In the genomic region with DNA sequence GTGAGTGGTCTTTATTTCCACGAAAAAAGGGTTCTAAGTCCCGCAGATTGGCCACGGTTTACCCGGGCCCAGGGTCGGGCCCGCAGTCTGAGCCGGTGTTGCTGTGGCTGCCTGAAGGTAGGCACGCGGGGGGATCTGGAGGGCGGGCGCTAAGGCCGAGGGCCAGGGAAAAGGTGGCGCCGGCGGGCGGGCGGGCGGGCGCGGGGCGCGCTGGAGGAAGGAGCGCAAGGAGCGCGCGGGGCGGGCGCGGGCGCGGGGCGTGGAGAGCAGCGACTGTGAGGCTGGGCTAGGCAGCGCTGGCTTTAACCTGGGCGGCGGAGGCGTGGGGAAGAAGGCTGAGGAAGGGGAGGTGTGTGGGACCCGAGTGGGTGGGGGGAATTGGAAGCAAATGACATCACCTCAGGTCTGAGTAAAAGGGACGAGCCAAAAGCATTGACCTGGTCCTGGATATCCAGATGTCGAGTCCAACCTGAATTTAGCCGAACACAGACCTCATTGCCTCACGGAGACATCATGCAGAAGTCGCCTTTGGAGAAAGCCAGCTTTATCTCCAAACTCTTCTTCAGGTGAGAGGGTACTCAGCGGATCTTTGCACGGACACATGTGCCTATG, we compare ENCODE assay signal across 8 mouse cellular contexts. TPM values are rescaled to one million over a fixed set of nuclear protein-coding genes. Genes with fewer than 3 reads are reported as not detected.
DNase-seq lines count a peak whose midpoint lies in the region; ATAC-seq and TF ChIP-seq lines count a peak whose summit lies in the region.

A gene (plus strand): TSS at position 377 of the 612 bp plus-strand sequence.

- no peaks in the 10 kb centered on the region for H3K79me2 ChIP-seq in liver, adult 2 months (ENCODE audit: control insufficient read depth, insufficient read depth, low read length)

- ATAC-seq in hindbrain, embryonic 13.5 days (ENCODE audit: low FRiP score): peak; percentile 93

- H3K4me1 ChIP-seq in kidney, adult 2 months (ENCODE audit: control insufficient read depth, insufficient read depth, low read length): no peaks in the 10 kb centered on the region
- H3K4me1 ChIP-seq in hindbrain, embryonic 13.5 days (replicated peaks): 0 out of 2 replicates have a peak, but pooled peaks cover 3% of the 10 kb centered on the region
- H3K4me1 ChIP-seq in liver, adult 2 months (ENCODE audit: control insufficient read depth, insufficient read depth, low read length): no peaks in the 10 kb centered on the region

- intact Hi-C loops in gastrocnemius, postnatal 14 days (cut with DNase I; ENCODE audit: low total_unique reads): no loop called here

- WGBS in kidney, adult 2 months: 1% methylated on average over 32 of the region's 45 CpGs
- WGBS in hindbrain, embryonic 13.5 days: under 1% methylated on average over 40 of the region's 45 CpGs
- WGBS in liver, adult 2 months: 4% methylated on average over 36 of the region's 45 CpGs

- H3K4me2 ChIP-seq in hindbrain, embryonic 13.5 days: peak within 1 kb of the TSS; percentile 83

- TF ChIP-seq POLR2A in kidney, adult 2 months (IDR thresholded peaks at IDR 0.05; ENCODE audit: low read depth, low read length): no peak
- no peak for TF ChIP-seq POLR2A in liver, adult 2 months (IDR thresholded peaks at IDR 0.05; ENCODE audit: extremely low read depth, insufficient read depth, low read length)

- peak within 1 kb of the TSS; percentile 60 for H3K4me3 ChIP-seq in kidney, adult 2 months (ENCODE audit: insufficient read depth, low read depth, low read length)
- peak within 1 kb of the TSS; percentile 53 for H3K4me3 ChIP-seq in hindbrain, embryonic 13.5 days
- peak within 1 kb of the TSS; percentile 30; the same call in 1 of the 2 replicates for H3K4me3 ChIP-seq in liver, adult 2 months (ENCODE audit: insufficient read depth, low read depth, low read length)

- H3K9me3 ChIP-seq in hindbrain, embryonic 13.5 days: no peaks in the 10 kb centered on the region

- no peak for TF ChIP-seq CTCF in kidney, adult 2 months (conservative IDR thresholded peaks at IDR 0.05; ENCODE audit: insufficient read depth, insufficient read length, low read depth, low read length)
- no peak for TF ChIP-seq CTCF in liver, adult 2 months (IDR thresholded peaks at IDR 0.05; ENCODE audit: low read depth, low read length)

- no peak within 1 kb of the TSS for H3K27ac ChIP-seq in kidney, adult 2 months (ENCODE audit: insufficient read depth, low read depth, low read length)
- H3K27ac ChIP-seq in hindbrain, embryonic 13.5 days: no peak within 1 kb of the TSS
- H3K27ac ChIP-seq in liver, adult 2 months (replicated peaks; ENCODE audit: insufficient read depth, low read depth, low read length): no peak within 1 kb of the TSS

- no peaks in the 10 kb centered on the region for H3K36me3 ChIP-seq in kidney, adult 2 months (ENCODE audit: control insufficient read depth, insufficient read depth, low read length)
- H3K36me3 ChIP-seq in hindbrain, embryonic 13.5 days: no peaks in the 10 kb centered on the region
- no peaks in the 10 kb centered on the region for H3K36me3 ChIP-seq in liver, adult 2 months (ENCODE audit: control insufficient read depth, insufficient read depth, low read length)

- no peaks in the 10 kb centered on the region for H3K27me3 ChIP-seq in kidney, adult 2 months (replicated peaks; ENCODE audit: control insufficient read depth, insufficient read depth, low read length)
- H3K27me3 ChIP-seq in hindbrain, embryonic 13.5 days: peaks cover 24% of the 10 kb centered on the region
- H3K27me3 ChIP-seq in liver, adult 2 months (ENCODE audit: control insufficient read depth, insufficient read depth, low read length): peaks cover 4% of the 10 kb centered on the region; the same call in 1 of the 2 replicates

- peak; percentile 30 for DNase-seq in kidney, adult 2 months
- no peak for DNase-seq in kidney, adult 11 months
- DNase-seq in embryo, embryonic 11 days: peak; percentile 69
- DNase-seq in liver, adult 2 months (ENCODE audit: extremely low read depth, low read depth, low spot score): no peak
- peak; percentile 55 for DNase-seq in neural tube, embryonic 10.5 days (ENCODE audit: extremely low spot score, low spot score)
- DNase-seq in gastrocnemius, postnatal 14 days: no peak
- no peak for DNase-seq in natural killer cell, adult 2 months (ENCODE audit: low spot score in 2 of 2)

- H3K9ac ChIP-seq in hindbrain, embryonic 13.5 days: peak within 1 kb of the TSS; percentile 67
- no peak within 1 kb of the TSS for H3K9ac ChIP-seq in liver, adult 2 months (ENCODE audit: low read depth, low read length)

RNA-seq across cellular contexts. Expression of the gene that starts here (rescaled TPM):
- 0.62 and 0.72 TPM in 2 replicates for polyA plus RNA-seq in kidney, adult 2 months (2012; rRNA removed)
- 0.23 and 0.25 TPM in 2 replicates for polyA plus RNA-seq in hindbrain, embryonic 13.5 days (2015; fragmentation: Nextera tagmentation; extraction: Ambion mirVana)
- 0.07 and 0.09 TPM in 2 replicates for total RNA-seq in liver, adult 2 months (2014; rRNA removed)
- 0.02 TPM in 1 of 2 replicates, not detected in the other for polyA plus RNA-seq in liver, adult 2 months (2012; rRNA removed)
- not detected for total RNA-seq in gastrocnemius, postnatal 14 days (2021)

Comparison
In these comparisons a context has a peak if more than half of its experiments do, and no peak if none do; other contexts are left out.
1. Peak in DNase-seq and H3K4me3 ChIP-seq in kidney, adult 2 months; RNA of the gene not detected or under 1 TPM.
2. Peak in ATAC-seq, H3K4me3 ChIP-seq, H3K9ac ChIP-seq and H3K4me2 ChIP-seq in hindbrain, embryonic 13.5 days; RNA of the gene not detected or under 1 TPM.
3. DNase-seq: peak in embryo, embryonic 11 days (single experiment) and neural tube, embryonic 10.5 days (single experiment); none in kidney, adult 11 months (single experiment), liver, adult 2 months (single experiment), gastrocnemius, postnatal 14 days (single experiment) and natural killer cell, adult 2 months (0 of 2).
4. Peak in every context shown above with its lines, with median percentiles within 50 percentile points of each other: H3K4me3 ChIP-seq.